Mouse (Mus musculus): ENCODE results near the gene Dmgdh. TPM values are rescaled to one million over a fixed set of nuclear protein-coding genes. Genes with fewer than 3 reads are reported as not detected.

The Dmgdh gene
- polyA plus RNA-seq, 1 experiment from 2014 or later: 0.10 TPM

GRCm38 (mm10) chr13:93717113-93717512, 42.9 kb downstream of the Dmgdh start:
- Histone ChIP-seq H3K27me3 (replicated peaks; ENCODE audit: control insufficient read depth, insufficient read depth, low read length) (no peaks in the 10 kb centered on the region), H3K9me3 (replicated peaks; ENCODE audit: control insufficient read depth, low read length) (no peaks in the 10 kb centered on the region), H3K4me1 (ENCODE audit: control insufficient read depth, insufficient read depth, low read length) (no peaks in the 10 kb centered on the region), H3K4me2 (ENCODE audit: low read length) (no peak overlapping the region), H3K36me3 (ENCODE audit: control insufficient read depth, insufficient read depth, low read length) (no peaks in the 10 kb centered on the region), H3K9ac (ENCODE audit: low read length) (no peak overlapping the region), H3K4me3 (ENCODE audit: low read depth, low read length) (no peak overlapping the region), H3K27ac (ENCODE audit: low read depth, low read length) (no peak overlapping the region)
- DNase-seq (ENCODE audit: low spot score) (no peak), ATAC-seq (no peak)
- 37% methylated on average over 7 of the region's 7 CpGs for WGBS

GRCm38 (mm10) chr13:93718948-93719347, 44.7 kb downstream of the Dmgdh start:
- 6% methylated on average over 7 of the region's 7 CpGs for WGBS
- H3K27me3 ChIP-seq (replicated peaks; ENCODE audit: control insufficient read depth, insufficient read depth, low read length): no peaks in the 10 kb centered on the region
- H3K9ac ChIP-seq (ENCODE audit: low read length): no peak overlapping the region
- H3K4me3 ChIP-seq (ENCODE audit: low read depth, low read length): no peak overlapping the region
- H3K9me3 ChIP-seq (replicated peaks; ENCODE audit: control insufficient read depth, low read length): no peaks in the 10 kb centered on the region
- DNase-seq (ENCODE audit: low spot score) (peak; percentile 85), ATAC-seq (peak; percentile 49; the same call in 1 of the 2 replicates)
- H3K4me2 ChIP-seq (ENCODE audit: low read length): no peak overlapping the region
- no peaks in the 10 kb centered on the region for H3K36me3 ChIP-seq (ENCODE audit: control insufficient read depth, insufficient read depth, low read length)
- H3K27ac ChIP-seq (ENCODE audit: low read depth, low read length): no peak overlapping the region
- no peaks in the 10 kb centered on the region for H3K4me1 ChIP-seq (ENCODE audit: control insufficient read depth, insufficient read depth, low read length)

GRCm38 (mm10) chr13:93721916-93722315, 47.7 kb downstream of the Dmgdh start:
- H3K27ac ChIP-seq (ENCODE audit: low read depth, low read length): no peak overlapping the region
- H3K4me3 ChIP-seq (ENCODE audit: low read depth, low read length): no peak overlapping the region
- no peak overlapping the region for H3K9ac ChIP-seq (ENCODE audit: low read length)
- H3K27me3 ChIP-seq (replicated peaks; ENCODE audit: control insufficient read depth, insufficient read depth, low read length): no peaks in the 10 kb centered on the region
- H3K9me3 ChIP-seq (replicated peaks; ENCODE audit: control insufficient read depth, low read length): no peaks in the 10 kb centered on the region
- DNase-seq (ENCODE audit: low spot score) (peak; percentile 39), ATAC-seq (no peak)
- 86% methylated on average over 4 of the region's 4 CpGs for WGBS
- no peaks in the 10 kb centered on the region for H3K36me3 ChIP-seq (ENCODE audit: control insufficient read depth, insufficient read depth, low read length)
- H3K4me1 ChIP-seq (ENCODE audit: control insufficient read depth, insufficient read depth, low read length): no peaks in the 10 kb centered on the region
- H3K4me2 ChIP-seq (ENCODE audit: low read length): no peak overlapping the region

GRCm38 (mm10) chr13:93723455-93723854, 49.2 kb downstream of the Dmgdh start:
- no peak for DNase-seq (ENCODE audit: low spot score)
- Histone ChIP-seq H3K27me3 (replicated peaks; ENCODE audit: control insufficient read depth, insufficient read depth, low read length) (no peaks in the 10 kb centered on the region), H3K27ac (ENCODE audit: low read depth, low read length) (no peak overlapping the region), H3K9ac (ENCODE audit: low read length) (no peak overlapping the region), H3K4me1 (ENCODE audit: control insufficient read depth, insufficient read depth, low read length) (no peaks in the 10 kb centered on the region), H3K4me3 (ENCODE audit: low read depth, low read length) (no peak overlapping the region), H3K36me3 (ENCODE audit: control insufficient read depth, insufficient read depth, low read length) (no peaks in the 10 kb centered on the region), H3K4me2 (ENCODE audit: low read length) (no peak overlapping the region), H3K9me3 (replicated peaks; ENCODE audit: control insufficient read depth, low read length) (no peaks in the 10 kb centered on the region)
- WGBS: 88% methylated on average over 3 of the region's 3 CpGs
- ATAC-seq: no peak

GRCm38 (mm10) chr13:93724206-93724605, 50.0 kb downstream of the Dmgdh start:
- Histone ChIP-seq H3K4me1 (ENCODE audit: control insufficient read depth, insufficient read depth, low read length) (no peaks in the 10 kb centered on the region), H3K9ac (ENCODE audit: low read length) (no peak overlapping the region), H3K9me3 (replicated peaks; ENCODE audit: control insufficient read depth, low read length) (no peaks in the 10 kb centered on the region), H3K27me3 (replicated peaks; ENCODE audit: control insufficient read depth, insufficient read depth, low read length) (no peaks in the 10 kb centered on the region), H3K4me3 (ENCODE audit: low read depth, low read length) (no peak overlapping the region), H3K36me3 (ENCODE audit: control insufficient read depth, insufficient read depth, low read length) (no peaks in the 10 kb centered on the region), H3K27ac (ENCODE audit: low read depth, low read length) (no peak overlapping the region), H3K4me2 (ENCODE audit: low read length) (no peak overlapping the region)
- 33% methylated on average over 2 of the region's 2 CpGs for WGBS
- ATAC-seq (0 out of 2 replicates have a peak, but pooled peaks have one; percentile 20), DNase-seq (ENCODE audit: low spot score) (peak; percentile 31)

- 88% methylated on average over 5 of the region's 5 CpGs for WGBS
- no peak overlapping the region for H3K4me3 ChIP-seq (ENCODE audit: low read depth, low read length)
These were observed 61.0 kb downstream of the Dmgdh start for GRCm38 (mm10) chr13:93735131-93735636.

GRCm38 (mm10) chr13:93744118-93744517, 69.9 kb downstream of the Dmgdh start:
- no peak for ATAC-seq
- no peaks in the 10 kb centered on the region for H3K27me3 ChIP-seq (replicated peaks; ENCODE audit: control insufficient read depth, insufficient read depth, low read length)
- H3K4me3 ChIP-seq (ENCODE audit: low read depth, low read length): no peak overlapping the region
- no peak overlapping the region for H3K9ac ChIP-seq (ENCODE audit: low read length)
- peak; percentile 20 for DNase-seq (ENCODE audit: low spot score)
- no peak overlapping the region for H3K27ac ChIP-seq (ENCODE audit: low read depth, low read length)
- no peaks in the 10 kb centered on the region for H3K36me3 ChIP-seq (ENCODE audit: control insufficient read depth, insufficient read depth, low read length)
- no peak overlapping the region for H3K4me2 ChIP-seq (ENCODE audit: low read length)
- no peaks in the 10 kb centered on the region for H3K9me3 ChIP-seq (replicated peaks; ENCODE audit: control insufficient read depth, low read length)
- no peaks in the 10 kb centered on the region for H3K4me1 ChIP-seq (ENCODE audit: control insufficient read depth, insufficient read depth, low read length)
- 48% methylated on average over 8 of the region's 8 CpGs for WGBS

More at GRCm38 (mm10) chr13:93735131-93735636, 61.0 kb downstream of the Dmgdh start:
- DNase-seq (ENCODE audit: low spot score) (no peak), ATAC-seq (no peak)
- no peaks in the 10 kb centered on the region for H3K4me1 ChIP-seq (ENCODE audit: control insufficient read depth, insufficient read depth, low read length)
- H3K27ac ChIP-seq (ENCODE audit: low read depth, low read length): no peak overlapping the region
- no peaks in the 10 kb centered on the region for H3K27me3 ChIP-seq (replicated peaks; ENCODE audit: control insufficient read depth, insufficient read depth, low read length)
- no peak overlapping the region for H3K9ac ChIP-seq (ENCODE audit: low read length)
- H3K9me3 ChIP-seq (replicated peaks; ENCODE audit: control insufficient read depth, low read length): no peaks in the 10 kb centered on the region
- H3K36me3 ChIP-seq (ENCODE audit: control insufficient read depth, insufficient read depth, low read length): no peaks in the 10 kb centered on the region
- H3K4me2 ChIP-seq (ENCODE audit: low read length): no peak overlapping the region

- no peak overlapping the region for H3K27ac ChIP-seq (ENCODE audit: low read depth, low read length)
- H3K27me3 ChIP-seq (replicated peaks; ENCODE audit: control insufficient read depth, insufficient read depth, low read length): no peaks in the 10 kb centered on the region
- no peaks in the 10 kb centered on the region; the same call in 1 of the 2 replicates for H3K4me1 ChIP-seq (ENCODE audit: control insufficient read depth, insufficient read depth, low read length)
- H3K9me3 ChIP-seq (replicated peaks; ENCODE audit: control insufficient read depth, low read length): no peaks in the 10 kb centered on the region
- H3K9ac ChIP-seq (ENCODE audit: low read length): peak overlapping the region; percentile 33; the same call in 1 of the 2 replicates
- DNase-seq (ENCODE audit: low spot score) (peak; percentile 79), ATAC-seq (peak; percentile 87)
- H3K4me2 ChIP-seq (ENCODE audit: low read length): peak overlapping the region; percentile 30; the same call in 1 of the 2 replicates
- whole genome bisulfite sequencing: 27% methylated on average over 14 of the region's 14 CpGs
- H3K4me3 ChIP-seq (ENCODE audit: low read depth, low read length): no peak overlapping the region
- H3K36me3 ChIP-seq (ENCODE audit: control insufficient read depth, insufficient read depth, low read length): no peaks in the 10 kb centered on the region
These were observed 78.6 kb downstream of the Dmgdh start for GRCm38 (mm10) chr13:93752597-93753400.

GRCm38 (mm10) chr13:93755084-93755483, 80.9 kb downstream of the Dmgdh start:
- Histone ChIP-seq H3K9me3 (replicated peaks; ENCODE audit: control insufficient read depth, low read length) (no peaks in the 10 kb centered on the region), H3K27ac (ENCODE audit: low read depth, low read length) (no peak overlapping the region), H3K9ac (ENCODE audit: low read length) (no peak overlapping the region), H3K4me3 (ENCODE audit: low read depth, low read length) (no peak overlapping the region), H3K4me2 (ENCODE audit: low read length) (no peak overlapping the region), H3K36me3 (ENCODE audit: control insufficient read depth, insufficient read depth, low read length) (no peaks in the 10 kb centered on the region), H3K27me3 (replicated peaks; ENCODE audit: control insufficient read depth, insufficient read depth, low read length) (no peaks in the 10 kb centered on the region), H3K4me1 (ENCODE audit: control insufficient read depth, insufficient read depth, low read length) (no peaks in the 10 kb centered on the region; the same call in 1 of the 2 replicates)
- WGBS: 93% methylated on average over 4 of the region's 4 CpGs
- ATAC-seq: no peak
- DNase-seq (ENCODE audit: low spot score): no peak
